Mouse (Mus musculus): Measurements from ENCODE around the gene Ckap5.

Ckap5 gene

DNA sequence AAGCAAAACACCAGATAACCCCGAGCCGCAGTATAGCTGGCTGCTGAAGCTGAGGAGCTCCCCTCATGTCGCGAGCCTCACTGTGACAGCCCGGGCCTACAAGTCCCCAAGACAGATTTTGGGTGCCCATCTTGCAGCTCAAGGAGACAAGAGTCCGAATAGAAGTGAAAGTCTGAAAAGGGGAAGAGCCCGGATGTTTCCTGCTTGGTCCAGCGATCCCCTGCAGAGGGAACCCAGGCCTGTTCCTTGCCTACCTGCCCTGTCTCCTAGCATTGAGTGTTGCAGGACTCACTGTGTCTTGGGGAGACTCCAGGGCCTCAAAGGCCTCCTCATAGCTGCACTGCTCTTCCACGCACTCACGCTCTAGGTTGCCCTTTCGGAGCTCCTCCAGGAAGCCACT, 108.9 kb downstream of the Ckap5 start:
- H3K27me3 ChIP-seq (ENCODE audit: control insufficient read depth, insufficient read depth, low read length, poor library complexity, severe bottlenecking): no peaks in the 10 kb centered on the region
- DNase-seq (ENCODE audit: low read depth, low spot score): no peak

DNA sequence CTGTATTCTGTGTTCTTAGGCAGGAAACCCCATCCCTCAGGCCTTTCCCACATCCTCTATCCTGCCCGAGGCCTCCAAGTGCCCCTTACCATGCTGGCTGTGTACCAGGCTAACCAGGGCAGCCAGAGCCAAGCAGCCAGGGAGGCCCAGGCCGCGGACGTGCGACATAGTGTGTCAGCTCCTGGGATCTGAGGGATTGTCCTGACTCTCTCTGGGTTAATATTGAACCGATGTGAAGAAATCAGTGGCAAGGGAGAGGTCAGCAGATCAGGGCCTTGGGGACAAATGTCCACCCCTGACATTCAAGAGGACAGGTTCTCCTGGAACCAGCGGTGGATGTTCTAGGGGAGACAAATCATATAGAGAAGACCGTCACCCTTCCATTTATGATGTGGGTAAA, 109.7 kb downstream of the Ckap5 start, which contains the start of gene F2:
TSS of gene F2 (minus strand) at position 186 of the 400 bp plus-strand sequence.
- DNase-seq (ENCODE audit: low read depth, low spot score): no peak
- Histone ChIP-seq H3K27me3 (ENCODE audit: control insufficient read depth, insufficient read depth, low read length, poor library complexity, severe bottlenecking) (no peaks in the 10 kb centered on the region), H3K36me3 (ENCODE audit: control insufficient read depth, insufficient read depth, low read length, poor library complexity, severe bottlenecking) (no peaks in the 10 kb centered on the region)

More for the DNA sequence above, 108.9 kb downstream of the Ckap5 start:
- no peaks in the 10 kb centered on the region for H3K36me3 ChIP-seq (ENCODE audit: control insufficient read depth, insufficient read depth, low read length, poor library complexity, severe bottlenecking)

DNA sequence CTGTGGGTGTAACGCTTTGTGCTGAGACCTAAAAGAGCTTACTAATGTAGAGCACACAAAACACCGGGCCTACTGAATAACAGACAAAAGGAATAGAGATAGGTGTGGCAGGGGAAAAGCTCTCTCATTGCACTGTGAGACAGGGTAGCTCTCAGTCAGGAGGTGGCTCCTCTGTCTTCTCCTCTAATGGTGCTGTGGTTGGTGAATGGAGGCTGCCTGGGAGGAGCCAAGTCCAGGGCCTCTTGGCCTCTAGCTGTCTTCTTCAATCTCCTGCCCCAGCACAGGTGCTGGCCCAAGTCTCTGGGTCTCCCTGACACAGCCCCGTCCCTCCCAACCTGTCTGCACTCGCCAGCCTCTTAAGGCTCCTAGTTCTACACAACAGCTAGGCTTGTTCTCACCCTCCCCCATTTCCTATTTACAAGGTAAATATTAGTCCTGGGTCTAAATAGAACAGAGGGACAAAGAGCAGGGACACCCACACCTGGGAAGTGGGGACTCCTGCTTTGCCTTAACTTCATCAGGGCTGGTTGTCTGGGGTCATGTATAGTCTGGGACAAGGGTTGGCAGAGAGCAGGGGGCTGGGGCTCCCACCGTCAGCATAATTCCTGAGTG, 110.3 kb downstream of the Ckap5 start:
- H3K27me3 ChIP-seq (ENCODE audit: control insufficient read depth, insufficient read depth, low read length, poor library complexity, severe bottlenecking): no peaks in the 10 kb centered on the region
- no peaks in the 10 kb centered on the region for H3K36me3 ChIP-seq (ENCODE audit: control insufficient read depth, insufficient read depth, low read length, poor library complexity, severe bottlenecking)
- no peak for DNase-seq (ENCODE audit: low read depth, low spot score)

DNA sequence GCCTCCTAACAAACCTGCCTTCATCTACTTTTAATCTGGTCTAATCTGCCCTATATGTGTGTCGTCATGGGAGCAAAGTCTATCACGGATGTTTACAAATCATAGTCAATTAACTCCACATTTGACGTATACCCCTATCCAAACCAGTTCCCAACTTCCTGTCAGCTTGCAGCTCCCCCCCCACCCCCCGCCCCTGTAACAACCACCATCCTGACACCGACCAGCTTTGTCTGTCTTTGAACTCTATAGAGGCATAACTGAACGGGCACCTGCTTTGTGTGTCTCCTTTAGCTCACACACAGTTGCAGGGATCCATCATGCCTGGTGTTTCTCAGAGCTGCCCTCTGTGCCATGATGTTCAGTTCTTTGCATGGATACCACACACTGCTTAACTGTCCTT, 112.4 kb downstream of the Ckap5 start:
- no peak for DNase-seq (ENCODE audit: low read depth, low spot score)
- Histone ChIP-seq H3K36me3 (ENCODE audit: control insufficient read depth, insufficient read depth, low read length, poor library complexity, severe bottlenecking) (0 out of 2 replicates have a peak, but pooled peaks cover 3% of the 10 kb centered on the region), H3K27me3 (ENCODE audit: control insufficient read depth, insufficient read depth, low read length, poor library complexity, severe bottlenecking) (no peaks in the 10 kb centered on the region)

DNA sequence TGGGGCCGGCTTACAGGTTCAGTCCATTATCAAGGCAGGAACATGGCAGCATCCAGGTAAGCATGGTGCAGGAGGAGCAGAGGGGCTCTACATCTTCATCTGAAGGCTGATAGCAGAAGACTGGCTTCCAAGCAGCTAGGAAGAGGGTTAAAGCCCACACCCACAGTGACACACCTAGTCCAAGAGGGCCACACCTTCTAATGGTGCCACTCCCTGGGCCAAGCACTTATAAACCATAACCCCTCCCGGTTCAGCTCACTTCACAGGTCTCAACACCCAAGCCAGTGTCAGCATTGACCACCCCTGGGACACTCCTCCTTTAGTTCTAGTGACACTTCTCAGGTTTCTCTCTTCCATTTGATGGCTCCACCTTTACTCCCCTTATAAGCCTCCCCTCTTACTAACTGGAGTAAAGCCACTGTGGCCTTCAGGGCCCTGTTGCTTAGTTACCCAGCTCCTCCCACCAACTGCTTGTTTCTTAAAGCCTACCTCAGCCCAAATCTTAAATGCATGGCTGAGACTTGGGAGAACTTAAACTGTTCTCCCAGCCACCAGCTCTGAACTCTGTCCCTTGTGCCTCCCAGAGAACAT, 116.4 kb downstream of the Ckap5 start:
- DNase-seq (ENCODE audit: low read depth, low spot score): no peak
- Histone ChIP-seq H3K27me3 (ENCODE audit: control insufficient read depth, insufficient read depth, low read length, poor library complexity, severe bottlenecking) (no peaks in the 10 kb centered on the region), H3K36me3 (ENCODE audit: control insufficient read depth, insufficient read depth, low read length, poor library complexity, severe bottlenecking) (peaks cover 3% of the 10 kb centered on the region)

DNA sequence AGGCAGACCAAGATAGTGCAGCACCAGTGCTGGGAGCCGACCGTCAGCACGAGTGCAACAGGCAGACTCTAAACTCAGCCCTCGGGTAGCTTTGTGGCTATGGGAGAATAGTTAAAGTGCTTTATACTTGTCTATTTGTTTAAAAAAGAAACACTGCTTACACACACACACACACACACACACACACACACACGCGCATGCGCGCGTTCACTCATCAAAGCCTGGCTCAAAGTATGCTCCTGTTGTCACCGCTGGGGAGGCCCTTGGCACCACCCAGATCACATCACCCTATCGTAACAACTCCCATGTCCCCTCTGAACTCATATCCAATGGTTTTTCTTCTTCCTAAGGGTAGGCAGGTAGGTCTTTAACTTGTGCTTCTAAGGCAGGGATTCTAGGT, 117.5 kb downstream of the Ckap5 start:
- Histone ChIP-seq H3K36me3 (ENCODE audit: control insufficient read depth, insufficient read depth, low read length, poor library complexity, severe bottlenecking) (peaks cover 3% of the 10 kb centered on the region), H3K27me3 (ENCODE audit: control insufficient read depth, insufficient read depth, low read length, poor library complexity, severe bottlenecking) (no peaks in the 10 kb centered on the region)
- DNase-seq (ENCODE audit: low read depth, low spot score): no peak

DNA sequence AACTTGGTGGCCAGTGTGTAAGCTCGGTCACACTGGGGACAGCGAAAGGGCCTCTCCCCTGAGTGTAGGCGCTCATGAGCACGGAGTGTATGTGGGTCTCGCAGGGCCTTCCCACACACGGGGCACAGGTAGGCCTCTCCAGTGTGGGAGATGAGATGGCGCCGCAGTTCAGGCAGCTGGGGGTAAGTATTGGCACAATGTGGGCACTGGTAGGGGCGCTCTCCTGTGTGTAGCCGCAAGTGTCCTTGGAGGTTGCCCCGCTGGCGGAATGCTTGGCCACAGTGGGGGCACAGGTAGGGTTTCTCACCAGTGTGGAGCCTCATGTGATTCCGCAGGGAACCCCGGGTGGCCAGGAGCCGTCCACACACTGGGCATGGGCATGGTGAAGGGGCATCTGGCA, 118.8 kb downstream of the Ckap5 start:
- no peak for DNase-seq (ENCODE audit: low read depth, low spot score)
- H3K36me3 ChIP-seq (ENCODE audit: control insufficient read depth, insufficient read depth, low read length, poor library complexity, severe bottlenecking): peaks cover 3% of the 10 kb centered on the region
- H3K27me3 ChIP-seq (ENCODE audit: control insufficient read depth, insufficient read depth, low read length, poor library complexity, severe bottlenecking): no peaks in the 10 kb centered on the region

DNA sequence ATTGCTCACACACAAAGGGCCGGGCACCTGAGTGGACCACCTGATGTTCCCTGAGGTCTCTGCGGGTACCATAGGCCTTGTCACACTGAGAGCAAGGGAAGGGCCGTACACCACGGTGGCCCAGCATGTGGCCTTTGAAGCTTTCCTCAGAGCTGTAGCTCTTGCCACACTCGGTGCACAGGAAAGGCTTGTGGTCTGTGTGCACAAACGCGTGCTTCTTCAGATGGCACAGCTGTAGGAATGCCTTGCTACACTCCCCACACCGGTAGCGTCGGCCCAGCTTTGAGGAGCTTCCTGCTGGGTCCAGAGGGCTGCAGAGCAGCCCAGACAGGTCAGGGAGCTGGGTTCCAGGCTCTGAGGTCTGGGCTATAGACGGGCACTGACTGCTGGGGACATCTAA, 119.2 kb downstream of the Ckap5 start:
- no peak for DNase-seq (ENCODE audit: low read depth, low spot score)
- Histone ChIP-seq H3K27me3 (ENCODE audit: control insufficient read depth, insufficient read depth, low read length, poor library complexity, severe bottlenecking) (no peaks in the 10 kb centered on the region), H3K36me3 (ENCODE audit: control insufficient read depth, insufficient read depth, low read length, poor library complexity, severe bottlenecking) (peaks cover 3% of the 10 kb centered on the region)

DNA sequence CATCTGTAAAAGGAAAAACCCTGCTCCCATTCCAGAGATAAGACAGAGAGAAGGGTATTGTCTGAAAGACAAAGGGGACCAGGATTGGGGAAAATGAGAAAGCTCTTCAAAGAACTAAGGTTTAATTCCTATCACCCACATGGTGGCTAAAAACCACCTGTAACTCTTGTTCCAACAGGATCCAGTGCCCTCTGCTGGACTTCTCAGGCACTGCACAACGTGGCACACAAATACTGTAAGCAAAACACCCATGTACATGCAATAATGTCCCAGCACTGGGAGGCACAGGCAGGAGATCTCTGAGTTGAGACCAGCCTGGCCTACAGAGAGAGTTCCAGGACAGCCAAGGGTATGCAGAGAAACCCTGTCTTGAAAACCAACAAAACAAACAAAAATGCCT, 120.2 kb downstream of the Ckap5 start:
- DNase-seq (ENCODE audit: low read depth, low spot score): peak; percentile 85
- Histone ChIP-seq H3K27me3 (ENCODE audit: control insufficient read depth, insufficient read depth, low read length, poor library complexity, severe bottlenecking) (no peaks in the 10 kb centered on the region), H3K36me3 (ENCODE audit: control insufficient read depth, insufficient read depth, low read length, poor library complexity, severe bottlenecking) (peaks cover 3% of the 10 kb centered on the region)

DNA sequence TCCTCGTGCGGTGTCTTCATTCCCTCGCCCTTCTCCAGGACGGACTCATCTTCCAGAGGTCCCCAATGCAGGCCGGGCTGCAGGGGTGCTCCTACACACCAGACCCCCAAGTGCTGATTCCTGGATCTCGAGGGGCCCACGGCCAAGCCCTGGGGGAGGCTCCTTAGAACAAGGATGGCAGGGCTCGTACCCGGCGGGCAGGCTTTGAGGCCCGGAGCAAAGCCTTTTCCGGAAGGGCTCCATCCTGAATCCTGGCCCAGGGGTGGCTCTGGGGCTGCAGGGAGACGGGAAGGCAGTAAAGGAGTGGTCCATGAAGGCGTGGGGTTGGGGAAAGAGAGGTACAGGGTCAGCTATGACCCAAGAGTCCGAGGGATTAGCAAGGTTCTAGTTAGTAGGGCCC, 122.6 kb downstream of the Ckap5 start:
- H3K27me3 ChIP-seq (ENCODE audit: control insufficient read depth, insufficient read depth, low read length, poor library complexity, severe bottlenecking): no peaks in the 10 kb centered on the region
- DNase-seq (ENCODE audit: low read depth, low spot score): no peak
- no peaks in the 10 kb centered on the region; the same call in none of the 2 replicates for H3K36me3 ChIP-seq (ENCODE audit: control insufficient read depth, insufficient read depth, low read length, poor library complexity, severe bottlenecking)

DNA sequence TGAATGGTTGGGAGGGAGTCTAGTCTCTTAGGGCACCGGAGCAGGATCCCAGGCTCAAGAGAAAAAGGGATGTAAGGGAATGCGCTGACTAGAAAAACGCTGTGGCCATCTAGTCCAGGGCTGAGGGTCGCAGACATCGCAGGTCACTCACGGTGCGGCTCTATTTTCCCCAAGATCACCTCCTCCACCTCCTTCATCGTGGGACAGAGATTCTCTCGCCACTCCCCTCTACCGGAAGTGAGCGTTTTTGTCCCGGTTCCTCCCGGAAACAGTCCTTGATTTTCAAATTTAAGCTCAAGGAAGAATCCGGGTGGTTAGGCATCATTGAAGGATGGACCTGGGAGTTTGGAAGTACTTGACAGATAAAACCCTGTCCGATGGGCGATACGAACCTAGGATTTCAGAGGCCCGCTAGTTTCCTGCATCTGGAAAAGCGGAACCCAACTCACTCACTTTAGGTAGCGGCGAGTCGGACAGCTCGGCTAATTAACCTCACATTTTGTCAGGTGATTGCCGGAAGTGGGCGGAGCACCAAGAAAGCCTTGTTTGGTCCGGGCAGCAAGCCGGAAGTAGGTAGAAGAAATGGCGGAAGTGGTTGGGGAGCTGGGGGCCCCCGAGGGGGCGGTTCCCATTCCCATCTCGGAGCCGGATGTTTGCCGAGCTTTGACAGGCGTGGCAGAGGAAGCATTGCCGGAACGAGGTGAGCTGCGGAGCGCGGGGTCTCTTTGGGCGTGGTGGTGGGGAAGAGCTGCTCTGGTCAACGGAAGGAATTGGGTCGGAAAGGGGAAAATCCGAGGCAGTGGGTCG, 123.2 kb downstream of the Ckap5 start, which contains the start of the genes Zfp408 and Arhgap1:
TSS of gene Zfp408 (minus strand) at position 239 of the 807 bp plus-strand sequence.
TSS of gene Arhgap1 (plus strand) at position 308 of the 807 bp plus-strand sequence.
- Histone ChIP-seq H3K36me3 (ENCODE audit: control insufficient read depth, insufficient read depth, low read length, poor library complexity, severe bottlenecking) (peaks cover 2% of the 10 kb centered on the region), H3K27me3 (ENCODE audit: control insufficient read depth, insufficient read depth, low read length, poor library complexity, severe bottlenecking) (no peaks in the 10 kb centered on the region)
- DNase-seq (ENCODE audit: low read depth, low spot score): peak; percentile 98

DNA sequence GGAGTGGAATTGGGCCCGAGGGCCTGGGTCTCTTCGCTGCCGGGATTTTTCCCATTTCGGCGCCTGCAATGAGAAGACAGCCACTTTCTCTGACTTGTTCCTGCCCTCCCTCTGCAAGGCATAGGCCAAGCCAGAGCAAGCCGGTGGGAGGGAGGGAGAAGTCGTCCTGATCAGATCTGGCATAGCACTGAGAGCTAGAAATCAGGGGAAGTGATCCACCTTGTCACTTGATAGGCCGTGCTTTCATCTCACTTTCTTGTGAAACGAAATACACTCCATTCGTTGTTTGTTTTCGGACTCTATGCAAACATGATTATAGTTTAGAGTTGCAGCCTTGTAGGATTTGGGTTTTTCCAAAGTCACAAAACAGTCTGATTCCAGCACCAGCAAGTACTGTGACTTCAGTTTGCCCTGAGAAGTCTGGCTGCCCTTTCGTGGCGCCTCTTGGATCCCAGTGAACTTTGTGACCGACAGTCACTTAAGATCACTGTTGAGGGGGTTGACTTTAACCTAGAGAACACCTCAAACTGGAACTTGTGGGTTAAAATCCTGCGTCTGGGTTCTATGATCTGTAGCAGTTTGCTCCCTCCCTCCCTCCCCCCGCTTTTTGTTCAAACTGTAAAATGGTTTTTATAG, 123.9 kb downstream of the Ckap5 start:
- Histone ChIP-seq H3K36me3 (ENCODE audit: control insufficient read depth, insufficient read depth, low read length, poor library complexity, severe bottlenecking) (peaks cover 3% of the 10 kb centered on the region; the same call in 1 of the 2 replicates), H3K27me3 (ENCODE audit: control insufficient read depth, insufficient read depth, low read length, poor library complexity, severe bottlenecking) (no peaks in the 10 kb centered on the region)
- no peak for DNase-seq (ENCODE audit: low read depth, low spot score)

DNA sequence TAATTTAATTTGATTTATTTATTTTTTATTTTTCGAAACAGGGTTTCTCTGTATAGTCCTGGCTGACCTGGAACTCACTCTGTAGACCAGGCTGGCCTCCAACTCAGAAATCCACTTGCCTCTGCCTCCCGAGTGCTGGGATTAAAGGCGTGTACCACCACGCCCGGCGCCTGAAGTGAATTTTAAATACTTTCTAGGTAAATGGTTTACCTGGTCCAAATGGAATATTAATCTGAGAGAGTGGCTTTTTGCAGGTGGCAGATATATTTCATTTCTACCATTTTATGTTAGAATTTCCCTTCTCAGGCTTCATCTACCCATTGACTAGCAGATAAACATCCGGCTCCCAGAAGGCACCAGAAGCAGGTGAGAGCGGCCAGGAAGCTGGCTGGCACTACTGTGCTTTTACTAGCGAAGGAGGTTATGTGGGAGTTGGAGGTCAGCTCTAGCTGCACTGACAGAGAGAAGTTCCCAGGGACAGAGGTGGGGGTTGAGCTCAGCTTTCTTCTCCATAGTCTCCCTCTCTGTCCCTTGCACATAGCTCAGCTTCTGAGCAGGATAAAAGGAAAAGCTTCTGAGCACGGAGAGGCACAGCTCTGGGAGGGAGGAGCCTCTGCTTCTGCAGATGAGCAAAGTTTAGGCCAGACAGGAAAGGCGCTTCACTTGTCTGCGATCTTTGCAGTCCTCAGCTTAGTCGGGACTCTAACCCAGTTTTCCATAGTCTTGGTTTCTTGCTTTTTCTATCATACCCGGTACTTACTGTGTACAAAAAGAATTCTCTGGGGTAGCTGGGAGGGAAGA, 125.1 kb downstream of the Ckap5 start:
- H3K27me3 ChIP-seq (ENCODE audit: control insufficient read depth, insufficient read depth, low read length, poor library complexity, severe bottlenecking): no peaks in the 10 kb centered on the region
- peaks cover 3% of the 10 kb centered on the region for H3K36me3 ChIP-seq (ENCODE audit: control insufficient read depth, insufficient read depth, low read length, poor library complexity, severe bottlenecking)
- DNase-seq (ENCODE audit: low read depth, low spot score): no peak

DNA sequence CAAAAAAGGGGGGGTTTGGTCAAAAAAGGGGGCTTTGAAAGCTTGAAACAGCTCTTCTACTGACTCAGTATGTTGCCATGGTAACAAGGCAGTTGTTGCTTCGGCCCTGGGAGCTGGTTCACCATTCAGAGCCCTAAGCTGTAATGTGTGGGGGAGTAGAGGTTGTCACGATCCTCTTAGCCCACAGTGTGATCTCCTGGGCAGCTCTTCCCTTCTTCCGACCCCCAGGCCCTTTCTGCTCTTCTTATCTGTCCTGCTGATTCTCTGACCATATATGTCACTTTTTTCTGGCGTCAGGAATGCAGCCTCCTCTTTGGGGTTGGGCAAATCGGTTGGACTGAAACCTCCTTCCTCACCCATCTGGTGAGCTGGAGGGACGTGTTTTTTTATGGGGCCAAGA, 126.3 kb downstream of the Ckap5 start:
- no peak for DNase-seq (ENCODE audit: low read depth, low spot score)
- H3K27me3 ChIP-seq (ENCODE audit: control insufficient read depth, insufficient read depth, low read length, poor library complexity, severe bottlenecking): no peaks in the 10 kb centered on the region
- H3K36me3 ChIP-seq (ENCODE audit: control insufficient read depth, insufficient read depth, low read length, poor library complexity, severe bottlenecking): peaks cover 3% of the 10 kb centered on the region

Data from splenic B cell, adult 2 months (primary cell).